Mouse (Mus musculus) urinary bladder, postnatal 10 days (tissue): ENCODE results near the gene Trim58.

Experiments
- DNase-seq: peaks from one replicate; pipeline ENCODE4 v3.0.0; 2022; ENCODE audit warnings: low spot score

Trim58 gene

GRCm38 (mm10) chr11:58640272-58640867 is at the start of gene Trim58:
Gene Trim58, plus strand, starts transcription at chr11:58640465.
- no peak for DNase-seq

- no peak for DNase-seq
Measured at GRCm38 (mm10) chr11:58594814-58595213, 45.5 kb upstream of the Trim58 start, which contains the start of gene Olfr324. Gene Olfr324, plus strand, starts transcription at chr11:58595114.

GRCm38 (mm10) chr11:58597837-58598236 is 42.4 kb upstream of the Trim58 start:
- no peak for DNase-seq

GRCm38 (mm10) chr11:58602062-58602461 is 38.2 kb upstream of the Trim58 start:
- no peak for DNase-seq

- DNase-seq = no peak
Measured at GRCm38 (mm10) chr11:58602800-58603560, 37.3 kb upstream of the Trim58 start.

- DNase-seq = no peak
Measured at GRCm38 (mm10) chr11:58604688-58605087, 35.6 kb upstream of the Trim58 start.

- no peak for DNase-seq
Measured at GRCm38 (mm10) chr11:58605228-58605627, 35.0 kb upstream of the Trim58 start.

- no peak for DNase-seq
Measured at GRCm38 (mm10) chr11:58606177-58606919, 33.9 kb upstream of the Trim58 start.

GRCm38 (mm10) chr11:58607030-58607429 is 33.2 kb upstream of the Trim58 start:
- DNase-seq = no peak

- DNase-seq = no peak
Measured at GRCm38 (mm10) chr11:58613359-58613758, 26.9 kb upstream of the Trim58 start.

- DNase-seq = no peak
Measured at GRCm38 (mm10) chr11:58614526-58614925, 25.7 kb upstream of the Trim58 start.

GRCm38 (mm10) chr11:58615975-58616374 is 24.3 kb upstream of the Trim58 start, which contains the start of gene 2210407C18Rik:
Gene 2210407C18Rik, minus strand, starts transcription at chr11:58616075.
- no peak for DNase-seq

GRCm38 (mm10) chr11:58618369-58618768 is 21.9 kb upstream of the Trim58 start:
- DNase-seq = no peak

- DNase-seq = no peak
Measured at GRCm38 (mm10) chr11:58618793-58619192, 21.5 kb upstream of the Trim58 start.

- DNase-seq = no peak
Measured at GRCm38 (mm10) chr11:58626146-58626545, 14.1 kb upstream of the Trim58 start.

- DNase-seq = no peak
Measured at GRCm38 (mm10) chr11:58630401-58630800, 9.9 kb upstream of the Trim58 start, which contains the start of gene Olfr323. Gene Olfr323, minus strand, starts transcription at chr11:58630501.

- DNase-seq = no peak
Measured at GRCm38 (mm10) chr11:58634878-58635277, 5.4 kb upstream of the Trim58 start.

GRCm38 (mm10) chr11:58636376-58636977 is 3.8 kb upstream of the Trim58 start:
- no peak for DNase-seq

GRCm38 (mm10) chr11:58638176-58638701 is 2.0 kb upstream of the Trim58 start:
- no peak for DNase-seq

GRCm38 (mm10) chr11:58641057-58641456 is 792 bp downstream of the Trim58 start:
- no peak for DNase-seq

GRCm38 (mm10) chr11:58641638-58642358 is 1.5 kb downstream of the Trim58 start:
- no peak for DNase-seq
